Mouse (Mus musculus): ENCODE results near the gene Pelp1. TPM values are rescaled to one million over a fixed set of nuclear protein-coding genes. Genes with fewer than 3 reads are reported as not detected.
A peak's percentile ranks its signal among the peaks of the same experiment; 100 is the strongest.
"Not testable (repeated sequence)": the region's sequence is repeated elsewhere in the genome, so short reads cannot be mapped to it uniquely, and the experiment has no call there.

The Pelp1 gene
- polyA plus RNA-seq, 1 experiment, result 22.7 TPM

- TF ChIP-seq CTCF (IDR thresholded peaks at IDR 0.05; ENCODE audit: control insufficient read depth, insufficient read depth, low read length) (no peak), POLR2A (IDR thresholded peaks at IDR 0.05; ENCODE audit: borderline replicate concordance, control insufficient read depth, low read depth, low read length) (no peak)
- Histone ChIP-seq H3K27ac (ENCODE audit: control insufficient read depth, insufficient read depth, low read depth, low read length, poor library complexity) (no peak overlapping the region; the same call in 1 of the 2 replicates), H3K4me1 (ENCODE audit: control insufficient read depth, insufficient read depth, low read length) (peaks cover 7% of the 10 kb centered on the region), H3K4me3 (replicated peaks; ENCODE audit: control insufficient read depth, low read depth, low read length) (no peak overlapping the region)
- 7% methylated on average over 6 of the region's 6 CpGs for WGBS
Measured at GRCm38 (mm10) chr11:70376054-70376453, 33.8 kb downstream of the Pelp1 start.

GRCm38 (mm10) chr11:70374302-70374701 is 35.5 kb downstream of the Pelp1 start:
- H3K4me3 ChIP-seq (replicated peaks; ENCODE audit: control insufficient read depth, low read depth, low read length), result no peak overlapping the region
- peaks cover 5% of the 10 kb centered on the region for H3K4me1 ChIP-seq (ENCODE audit: control insufficient read depth, insufficient read depth, low read length)
- TF ChIP-seq CTCF (IDR thresholded peaks at IDR 0.05; ENCODE audit: control insufficient read depth, insufficient read depth, low read length), result no peak
- TF ChIP-seq POLR2A (IDR thresholded peaks at IDR 0.05; ENCODE audit: borderline replicate concordance, control insufficient read depth, low read depth, low read length), result no peak
- WGBS, result 6% methylated on average over 3 of the region's 3 CpGs
- H3K27ac ChIP-seq (ENCODE audit: control insufficient read depth, insufficient read depth, low read depth, low read length, poor library complexity), result peak overlapping the region; percentile 60

- TF ChIP-seq CTCF (IDR thresholded peaks at IDR 0.05; ENCODE audit: control insufficient read depth, insufficient read depth, low read length) (no peak), POLR2A (IDR thresholded peaks at IDR 0.05; ENCODE audit: borderline replicate concordance, control insufficient read depth, low read depth, low read length) (no peak)
- Histone ChIP-seq H3K27ac (ENCODE audit: control insufficient read depth, insufficient read depth, low read depth, low read length, poor library complexity) (peak overlapping the region; percentile 70; the same call in 1 of the 2 replicates), H3K4me1 (ENCODE audit: control insufficient read depth, insufficient read depth, low read length) (peaks cover 5% of the 10 kb centered on the region), H3K4me3 (replicated peaks; ENCODE audit: control insufficient read depth, low read depth, low read length) (no peak overlapping the region)
- WGBS, result 58% methylated on average over 7 of the region's 7 CpGs
Measured at GRCm38 (mm10) chr11:70372849-70373557, 36.8 kb downstream of the Pelp1 start.

- Histone ChIP-seq H3K4me1 (ENCODE audit: control insufficient read depth, insufficient read depth, low read length) (peaks cover 5% of the 10 kb centered on the region), H3K4me3 (replicated peaks; ENCODE audit: control insufficient read depth, low read depth, low read length) (no peak overlapping the region), H3K27ac (ENCODE audit: control insufficient read depth, insufficient read depth, low read depth, low read length, poor library complexity) (no peak overlapping the region)
- TF ChIP-seq POLR2A (IDR thresholded peaks at IDR 0.05; ENCODE audit: borderline replicate concordance, control insufficient read depth, low read depth, low read length) (no peak), CTCF (IDR thresholded peaks at IDR 0.05; ENCODE audit: control insufficient read depth, insufficient read depth, low read length) (no peak)
Measured at GRCm38 (mm10) chr11:70372396-70372795, 37.4 kb downstream of the Pelp1 start.

GRCm38 (mm10) chr11:70368626-70369025 is 41.2 kb downstream of the Pelp1 start:
- WGBS, result 72% methylated on average over 2 of the region's 2 CpGs

GRCm38 (mm10) chr11:70367701-70368100 is 42.1 kb downstream of the Pelp1 start:
- not testable (repeated sequence) for H3K4me3 ChIP-seq (replicated peaks; ENCODE audit: control insufficient read depth, low read depth, low read length); H3K4me1 ChIP-seq (ENCODE audit: control insufficient read depth, insufficient read depth, low read length); H3K27ac ChIP-seq (ENCODE audit: control insufficient read depth, insufficient read depth, low read depth, low read length, poor library complexity)
- WGBS, result 83% methylated on average over 6 of the region's 6 CpGs

More at GRCm38 (mm10) chr11:70368626-70369025, 41.2 kb downstream of the Pelp1 start:
- H3K4me1 ChIP-seq (ENCODE audit: control insufficient read depth, insufficient read depth, low read length); H3K27ac ChIP-seq (ENCODE audit: control insufficient read depth, insufficient read depth, low read depth, low read length, poor library complexity); H3K4me3 ChIP-seq (replicated peaks; ENCODE audit: control insufficient read depth, low read depth, low read length): not testable (repeated sequence)

GRCm38 (mm10) chr11:70351868-70352267 is 58.0 kb downstream of the Pelp1 start, which contains the start of gene Alox15:
TSS of gene Alox15 (minus strand) at chr11:70352031.
- no peaks in the 10 kb centered on the region for H3K4me1 ChIP-seq (ENCODE audit: control insufficient read depth, insufficient read depth, low read length)
- no peak within 1 kb of the TSS for H3K27ac ChIP-seq (ENCODE audit: control insufficient read depth, insufficient read depth, low read depth, low read length, poor library complexity)
- H3K4me3 ChIP-seq (replicated peaks; ENCODE audit: control insufficient read depth, low read depth, low read length), result peak within 1 kb of the TSS; percentile 2
- TF ChIP-seq CTCF (IDR thresholded peaks at IDR 0.05; ENCODE audit: control insufficient read depth, insufficient read depth, low read length) (no peak), POLR2A (IDR thresholded peaks at IDR 0.05; ENCODE audit: borderline replicate concordance, control insufficient read depth, low read depth, low read length) (no peak)
- under 1% methylated on average over 19 of the region's 19 CpGs for WGBS

GRCm38 (mm10) chr11:70348630-70349029 is 61.2 kb downstream of the Pelp1 start:
- TF ChIP-seq POLR2A (IDR thresholded peaks at IDR 0.05; ENCODE audit: borderline replicate concordance, control insufficient read depth, low read depth, low read length) (no peak), CTCF (IDR thresholded peaks at IDR 0.05; ENCODE audit: control insufficient read depth, insufficient read depth, low read length) (no peak)
- Histone ChIP-seq H3K4me3 (replicated peaks; ENCODE audit: control insufficient read depth, low read depth, low read length) (no peak overlapping the region), H3K27ac (ENCODE audit: control insufficient read depth, insufficient read depth, low read depth, low read length, poor library complexity) (no peak overlapping the region), H3K4me1 (ENCODE audit: control insufficient read depth, insufficient read depth, low read length) (no peaks in the 10 kb centered on the region)
- WGBS, result 68% methylated on average over 9 of the region's 9 CpGs

- no peak for TF ChIP-seq CTCF (IDR thresholded peaks at IDR 0.05; ENCODE audit: control insufficient read depth, insufficient read depth, low read length)
- no peak for TF ChIP-seq POLR2A (IDR thresholded peaks at IDR 0.05; ENCODE audit: borderline replicate concordance, control insufficient read depth, low read depth, low read length)
- WGBS, result 72% methylated on average over 10 of the region's 10 CpGs
- Histone ChIP-seq H3K4me1 (ENCODE audit: control insufficient read depth, insufficient read depth, low read length) (no peaks in the 10 kb centered on the region), H3K27ac (ENCODE audit: control insufficient read depth, insufficient read depth, low read depth, low read length, poor library complexity) (no peak overlapping the region), H3K4me3 (replicated peaks; ENCODE audit: control insufficient read depth, low read depth, low read length) (no peak overlapping the region)
Measured at GRCm38 (mm10) chr11:70347861-70348260, 62.0 kb downstream of the Pelp1 start.

Measured in bone marrow, adult 2 months (tissue).